Mouse (Mus musculus) kidney, adult 2 months (tissue): Measurements from ENCODE around the gene Olfr324. TPM values are rescaled to one million over a fixed set of nuclear protein-coding genes. Genes with fewer than 3 reads are reported as not detected.

Source experiments
- DNase-seq: peaks from one replicate; pipeline ENCODE4 v3.0.0; 2021
- H3K27ac ChIP-seq: fragments of 200-500 bp; 2 replicates; pipeline ENCODE4 v1.5.1; 2012; ENCODE audit warnings: low read depth, low read length, control low read depth, inconsistent platforms; ENCODE audit not compliant: insufficient read depth
- H3K27me3 ChIP-seq: fragments of 200-500 bp; replicated peaks from 2 replicates; pipeline ENCODE4 v1.6.1; 2012; ENCODE audit warnings: mild to moderate bottlenecking, moderate library complexity, low read length, inconsistent platforms; ENCODE audit not compliant: control insufficient read depth, insufficient read depth
- H3K36me3 ChIP-seq: fragments of 200-500 bp; 2 replicates; pipeline ENCODE4 v1.6.1; 2012; ENCODE audit warnings: mild to moderate bottlenecking, moderate library complexity, low read length, inconsistent platforms; ENCODE audit not compliant: control insufficient read depth, insufficient read depth
- H3K4me1 ChIP-seq: fragments of 200-500 bp; 2 replicates; pipeline ENCODE4 v1.6.1; 2011; ENCODE audit warnings: low read length; ENCODE audit not compliant: control insufficient read depth, insufficient read depth
- H3K4me3 ChIP-seq: fragments of 200-500 bp; 2 replicates; pipeline ENCODE4 v1.5.1; 2011; ENCODE audit warnings: mild to moderate bottlenecking, low read depth, low read length, control low read depth; ENCODE audit not compliant: insufficient read depth
- CTCF ChIP-seq: fragments of 200-500 bp; conservative IDR thresholded peaks from 2 replicates; pipeline ENCODE4 v1.5.1; 2011; ENCODE audit warnings: low read depth, mild to moderate bottlenecking, control low read depth, low read length, moderate library complexity, mixed read lengths; ENCODE audit not compliant: insufficient read depth, insufficient read length
- POLR2A ChIP-seq: fragments of 200-500 bp; IDR thresholded peaks from one replicate; pipeline ENCODE4 v1.6.1; 2011; ENCODE audit warnings: low read depth, low read length, control low read depth
- WGBS: fragments of 180-500 bp; shearing (Covaris S2); methylation state at CpG from one replicate; pipeline ENCODE4 v1.1.7; 2018; 5-methylcytosine and 5-hydroxymethylcytosine counted together
- polyA plus RNA-seq: library from polyadenylated mRNA; depleted of rRNA; stranded (reverse); fragments of >200 nt; gene quantifications from 2 replicates; pipeline ENCODE4 v1.2.3, GENCODE M21; 2012

Olfr324 gene
- polyA plus RNA-seq, 1 experiment, result not detected

DNA sequence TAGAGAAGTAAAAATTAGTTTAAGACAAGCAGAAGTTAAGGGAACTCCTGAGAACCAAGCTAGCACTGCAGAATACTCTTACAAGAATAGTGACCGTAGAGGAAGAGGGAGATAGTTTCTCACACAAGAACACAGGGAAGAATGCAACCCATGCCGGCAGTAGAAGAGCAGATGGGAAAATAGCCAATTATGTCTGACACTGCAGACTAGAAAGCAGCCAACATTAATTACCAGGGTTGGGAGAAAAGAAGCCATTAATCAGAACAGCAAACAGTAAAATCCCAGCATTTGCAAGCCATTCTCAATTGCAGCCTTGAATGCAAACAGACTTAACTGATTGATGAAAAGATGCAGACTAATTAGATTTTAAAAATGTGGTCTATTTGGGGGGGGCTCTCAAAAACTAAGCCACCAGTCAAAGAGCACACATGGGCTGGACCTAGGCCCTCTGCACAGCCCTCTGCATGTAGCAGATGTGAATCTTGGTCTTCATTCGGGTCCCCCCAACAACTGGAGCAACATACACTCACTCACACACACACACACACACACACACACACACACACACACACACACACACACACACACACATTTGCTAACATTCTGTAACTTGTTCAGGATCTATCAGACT, 6.2 kb upstream of the Olfr324 start:
- Histone ChIP-seq H3K4me1 (no peaks in the 10 kb centered on the region), H3K27me3 (no peaks in the 10 kb centered on the region), H3K36me3 (no peaks in the 10 kb centered on the region), H3K27ac (no peak overlapping the region), H3K4me3 (no peak overlapping the region)
- TF ChIP-seq POLR2A (no peak), CTCF (no peak)
- DNase-seq, result no peak
- 50% methylated on average over 3 of the region's 3 CpGs for WGBS

DNA sequence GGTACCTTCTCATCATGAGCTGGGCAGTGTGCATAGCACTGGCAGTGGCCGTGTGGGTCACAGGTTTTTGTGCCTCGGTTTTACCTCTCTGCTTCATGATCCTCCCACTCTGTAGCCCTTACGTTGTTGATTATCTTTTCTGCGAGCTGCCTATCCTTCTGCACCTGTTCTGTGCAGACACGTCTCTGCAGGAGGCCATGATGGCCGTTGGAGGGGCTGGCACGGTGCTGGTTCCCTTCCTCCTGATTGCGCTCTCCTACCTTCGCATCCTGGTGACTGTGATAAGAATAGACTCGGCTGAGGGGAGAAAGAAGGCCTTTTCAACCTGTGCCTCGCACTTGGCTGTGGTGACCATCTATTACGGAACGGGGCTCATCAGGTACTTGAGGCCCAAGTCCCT, 2.9 kb downstream of the Olfr324 start:
- no peak for DNase-seq
- no peak overlapping the region for H3K27ac ChIP-seq
- no peaks in the 10 kb centered on the region for H3K36me3 ChIP-seq
- no peak overlapping the region for H3K4me3 ChIP-seq
- no peak for TF ChIP-seq POLR2A
- TF ChIP-seq CTCF, result no peak
- no peaks in the 10 kb centered on the region for H3K4me1 ChIP-seq
- WGBS, result 89% methylated on average over 13 of the region's 13 CpGs
- H3K27me3 ChIP-seq, result no peaks in the 10 kb centered on the region

DNA sequence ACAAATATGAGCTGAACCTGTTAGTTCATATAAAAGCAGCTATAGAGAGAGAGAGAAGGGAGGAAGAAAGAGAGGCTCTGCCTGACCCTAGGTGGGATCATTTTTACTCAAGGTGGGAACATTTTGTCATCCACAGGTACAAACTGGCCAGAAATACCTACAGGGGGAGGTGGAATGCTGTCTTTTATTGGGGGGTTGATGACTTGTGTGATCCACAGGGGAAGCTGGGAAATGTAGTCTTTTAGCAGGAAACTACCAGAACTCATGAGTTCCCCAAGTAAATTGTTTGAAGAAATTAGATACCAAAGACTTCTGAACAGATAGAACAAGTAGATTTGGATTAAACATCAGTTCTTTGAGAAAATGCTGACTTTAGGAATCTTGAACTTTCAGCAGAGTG, 7.1 kb downstream of the Olfr324 start:
- no peak for DNase-seq
- Histone ChIP-seq H3K27ac (no peak overlapping the region), H3K4me1 (no peaks in the 10 kb centered on the region), H3K27me3 (no peaks in the 10 kb centered on the region), H3K4me3 (no peak overlapping the region), H3K36me3 (no peaks in the 10 kb centered on the region)
- TF ChIP-seq CTCF, result no peak
- TF ChIP-seq POLR2A, result no peak

DNA sequence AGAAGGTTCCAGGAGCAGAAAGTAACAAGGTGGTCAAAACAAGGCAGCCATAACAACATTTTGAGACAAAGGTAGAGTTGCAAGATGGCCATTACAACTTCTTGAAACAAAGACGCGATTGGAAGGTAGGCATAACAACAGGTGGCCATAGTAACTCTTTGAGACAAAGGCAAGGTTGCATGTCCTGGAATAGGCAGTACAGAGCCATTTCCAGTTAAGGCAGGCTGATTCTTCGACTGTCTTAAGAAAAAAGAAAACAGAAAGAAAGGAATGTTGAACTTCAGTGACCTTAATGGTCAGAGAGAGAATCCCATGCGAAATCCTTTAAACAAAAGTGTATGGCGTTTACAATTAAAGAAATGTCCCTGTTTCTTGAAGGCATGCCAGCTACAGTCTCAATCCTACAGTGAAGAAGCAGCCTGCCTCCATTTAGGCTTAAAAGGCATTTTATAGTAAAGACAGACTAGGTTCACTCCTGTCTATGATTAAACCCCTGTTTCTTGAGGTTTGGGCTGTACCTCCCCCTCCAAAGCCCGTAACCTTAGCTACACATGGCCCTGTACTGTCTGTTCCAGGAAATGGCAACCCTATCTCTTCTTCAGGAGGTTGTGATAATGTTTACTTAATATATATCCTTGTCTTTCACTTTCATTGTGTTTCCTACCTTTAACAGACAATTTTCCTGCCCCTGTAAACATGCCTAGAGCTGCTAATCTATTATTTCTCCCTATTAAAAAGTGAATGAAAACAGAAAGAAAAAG, 8.1 kb downstream of the Olfr324 start:
- Histone ChIP-seq H3K27ac (no peak overlapping the region), H3K27me3 (no peaks in the 10 kb centered on the region), H3K36me3 (no peaks in the 10 kb centered on the region), H3K4me1 (no peaks in the 10 kb centered on the region), H3K4me3 (no peak overlapping the region)
- whole genome bisulfite sequencing, result 80% methylated on average over 6 of the region's 6 CpGs
- DNase-seq, result no peak
- TF ChIP-seq POLR2A, result no peak
- TF ChIP-seq CTCF, result no peak

DNA sequence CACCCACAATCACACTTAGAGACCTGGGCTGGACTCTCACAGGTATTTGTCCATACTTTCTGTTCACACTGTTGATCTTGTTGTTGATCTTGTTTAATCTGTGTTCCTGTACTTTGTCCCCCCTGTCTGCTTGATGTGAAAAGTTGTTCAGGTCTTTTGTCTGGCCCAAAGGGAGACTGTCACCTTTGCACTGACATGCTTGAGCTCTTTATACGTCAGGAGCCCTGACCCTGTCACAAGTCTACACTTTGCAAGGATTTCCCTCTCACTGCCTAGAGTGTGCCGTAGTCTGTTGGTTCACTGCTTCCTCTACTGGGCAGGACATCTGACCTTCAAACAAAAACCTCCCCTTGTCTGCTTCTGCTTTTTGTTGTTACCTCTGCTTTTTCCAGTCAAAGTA, 9.8 kb downstream of the Olfr324 start:
- no peaks in the 10 kb centered on the region for H3K27me3 ChIP-seq
- TF ChIP-seq POLR2A (no peak), CTCF (no peak)

DNA sequence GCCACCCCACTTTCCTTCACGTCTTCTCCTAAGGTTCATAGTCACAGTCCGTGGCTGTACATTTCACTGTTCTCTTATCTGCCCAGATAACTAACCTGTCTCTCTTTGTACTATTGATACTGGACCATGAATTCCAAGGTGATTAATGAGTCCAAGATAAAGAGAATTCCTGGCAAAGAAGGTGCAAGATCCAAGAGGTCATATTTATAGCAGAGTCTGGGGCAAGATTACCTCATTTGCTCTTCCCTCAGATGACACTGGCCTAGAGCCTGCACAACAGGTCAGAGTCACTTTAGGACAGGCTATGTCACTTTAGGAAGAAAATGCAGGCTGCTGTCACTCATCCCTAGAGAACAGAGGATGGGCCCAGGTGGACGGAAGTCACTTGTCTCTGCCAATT, 10.3 kb downstream of the Olfr324 start:
- TF ChIP-seq POLR2A (no peak), CTCF (no peak)
- Histone ChIP-seq H3K36me3 (no peaks in the 10 kb centered on the region), H3K27ac (no peak overlapping the region), H3K4me1 (no peaks in the 10 kb centered on the region), H3K27me3 (no peaks in the 10 kb centered on the region), H3K4me3 (no peak overlapping the region)
- WGBS, result 84% methylated on average over 3 of the region's 3 CpGs
- no peak for DNase-seq

More for the DNA sequence above, 9.8 kb downstream of the Olfr324 start:
- no peak overlapping the region for H3K27ac ChIP-seq
- H3K4me3 ChIP-seq, result no peak overlapping the region
- no peaks in the 10 kb centered on the region for H3K4me1 ChIP-seq
- no peaks in the 10 kb centered on the region for H3K36me3 ChIP-seq
- DNase-seq, result no peak
- WGBS, result 37% methylated on average over 2 of the region's 2 CpGs

DNA sequence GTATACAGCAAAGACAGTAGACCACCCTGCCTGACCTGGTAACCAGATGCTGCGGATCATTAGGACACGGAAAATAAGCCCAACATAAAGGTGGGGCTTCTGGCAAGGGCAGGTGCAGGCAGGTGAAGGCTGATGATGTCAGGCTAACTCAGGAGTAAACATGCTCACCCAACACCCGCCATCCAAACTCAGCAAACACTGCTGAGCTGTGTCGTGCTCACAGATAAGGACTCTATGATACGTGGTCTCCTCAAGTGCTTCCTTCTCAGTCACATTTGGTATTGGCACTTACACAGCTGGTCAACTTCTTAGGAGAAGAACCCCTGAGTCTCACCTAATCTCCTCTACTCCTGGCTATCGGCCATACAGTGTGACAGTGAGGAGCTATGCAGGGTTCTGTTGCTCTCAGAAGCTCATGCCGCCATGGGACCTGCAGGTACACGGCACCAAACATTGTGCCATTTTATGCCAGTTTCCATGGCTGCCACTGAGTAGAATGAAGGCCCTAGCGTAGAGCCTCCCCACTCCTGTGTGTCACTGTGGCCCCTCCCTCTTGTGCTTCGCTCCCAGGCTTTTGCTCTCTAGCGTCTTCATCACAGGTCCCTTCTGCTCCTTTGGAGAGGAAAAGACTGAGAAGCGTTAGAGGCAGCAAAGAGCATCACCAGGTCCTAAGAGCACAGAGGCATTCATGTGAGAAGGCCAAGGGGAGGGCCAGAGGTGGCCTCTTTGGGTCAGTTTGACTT, 11.4 kb downstream of the Olfr324 start:
- Histone ChIP-seq H3K4me3 (no peak overlapping the region), H3K27me3 (no peaks in the 10 kb centered on the region)
- TF ChIP-seq POLR2A (no peak), CTCF (no peak)

More for the DNA sequence above, 11.4 kb downstream of the Olfr324 start:
- no peaks in the 10 kb centered on the region for H3K36me3 ChIP-seq
- no peaks in the 10 kb centered on the region for H3K4me1 ChIP-seq
- no peak for DNase-seq
- H3K27ac ChIP-seq, result no peak overlapping the region
- WGBS, result 87% methylated on average over 12 of the region's 12 CpGs
